Mouse (Mus musculus) E14TG2a.4 (cell line): ENCODE data around the gene Hoxd9.

Experiments
- CTCF ChIP-seq: conservative IDR thresholded peaks from 2 replicates; pipeline ENCODE4 v1.5.1; 2014; ENCODE audit warnings: low read length
- NANOG ChIP-seq: IDR thresholded peaks from 2 replicates; pipeline ENCODE4 v1.6.1; 2014; ENCODE audit warnings: borderline replicate concordance, low read length, mixed read lengths
- POU5F1 ChIP-seq: IDR thresholded peaks from 2 replicates; pipeline ENCODE4 v1.6.1; 2014; ENCODE audit warnings: low read length, borderline replicate concordance

DNA sequence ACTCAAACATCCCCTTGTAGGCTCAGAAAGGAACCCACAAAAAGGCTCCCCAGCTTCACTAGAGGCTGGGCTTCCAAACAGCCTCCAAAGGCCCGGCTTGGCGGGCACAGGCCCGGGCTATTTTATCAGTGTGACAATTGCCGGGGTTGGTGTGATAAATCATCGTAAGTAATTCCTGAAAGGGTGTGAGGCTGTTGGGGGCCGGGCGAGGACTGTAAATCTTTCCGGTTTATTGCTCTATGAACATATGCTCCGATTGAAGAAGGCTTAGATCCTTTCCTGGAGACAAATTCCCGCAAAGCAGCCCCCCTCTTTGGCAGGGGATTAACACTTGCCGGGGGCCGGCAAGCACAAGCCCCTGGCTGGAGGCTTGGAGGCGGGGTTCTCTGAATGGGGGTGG, 36.9 kb downstream of the Hoxd9 start:
- TF ChIP-seq CTCF = no peak
- no peak for TF ChIP-seq POU5F1
- TF ChIP-seq NANOG = no peak
